Mouse (Mus musculus) adrenal gland, adult 8-10 months (tissue): ENCODE measurements around the gene Rbfox1. TPM values are rescaled to one million over a fixed set of nuclear protein-coding genes. Genes with fewer than 3 reads are reported as not detected.

ENCODE experiments used
- DNase-seq: peaks from one replicate; pipeline ENCODE4 v3.0.0; 2022
- total RNA-seq, 4 experiments: library from RNA; stranded (reverse); gene quantifications; 2 replicates each; pipeline ENCODE4 v1.2.4; 2022

Gene Rbfox1
- total RNA-seq, 4 experiments from 2014 or later: 1.3 to 4.0 (median 2.3) TPM

DNA sequence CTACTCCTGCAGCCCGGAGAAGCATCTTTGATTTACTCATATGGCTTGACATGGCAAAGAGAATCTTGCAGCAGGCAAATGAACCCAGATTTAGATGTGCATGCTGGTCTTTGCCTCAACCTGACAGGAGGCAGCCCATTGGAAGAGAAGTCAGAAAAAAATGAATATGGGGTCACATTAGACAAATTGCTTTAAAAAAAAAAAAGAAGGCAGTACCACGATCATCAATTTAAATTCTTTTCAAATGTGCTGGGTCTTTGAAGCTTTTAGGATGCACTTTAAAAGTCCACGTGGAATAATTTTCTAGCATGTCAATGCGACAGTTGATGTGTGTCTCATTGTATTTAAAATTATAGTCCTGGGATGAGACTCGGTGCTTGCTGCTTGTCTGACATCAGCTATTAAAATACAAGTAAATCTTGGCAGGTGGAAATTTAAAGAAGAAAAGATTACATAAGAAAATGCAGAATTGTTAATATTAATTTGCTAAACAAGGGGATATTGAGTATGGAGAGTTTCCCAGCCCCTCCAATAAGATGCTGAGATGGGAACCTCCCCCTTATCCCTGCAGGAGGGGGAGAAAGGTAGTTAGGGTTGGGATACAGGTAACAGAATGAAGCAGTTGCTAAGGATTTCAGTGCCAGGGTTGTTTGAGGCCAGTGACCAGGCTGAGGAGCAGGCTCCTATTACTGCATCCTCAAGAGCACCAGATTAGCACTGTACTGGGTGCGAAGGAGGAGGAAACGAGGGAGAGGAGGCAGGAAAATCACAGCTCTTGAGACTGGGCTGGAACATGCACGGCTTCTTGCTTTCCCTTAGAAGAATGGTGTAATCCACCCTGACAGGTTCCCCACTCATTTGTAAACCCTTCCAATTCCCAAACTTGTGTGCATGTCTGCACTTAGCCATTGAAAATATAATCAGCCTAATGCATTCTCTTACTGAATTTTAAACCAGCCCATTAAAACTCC is 1274.0 kb downstream of the Rbfox1 start:
- DNase-seq: no peak

DNA sequence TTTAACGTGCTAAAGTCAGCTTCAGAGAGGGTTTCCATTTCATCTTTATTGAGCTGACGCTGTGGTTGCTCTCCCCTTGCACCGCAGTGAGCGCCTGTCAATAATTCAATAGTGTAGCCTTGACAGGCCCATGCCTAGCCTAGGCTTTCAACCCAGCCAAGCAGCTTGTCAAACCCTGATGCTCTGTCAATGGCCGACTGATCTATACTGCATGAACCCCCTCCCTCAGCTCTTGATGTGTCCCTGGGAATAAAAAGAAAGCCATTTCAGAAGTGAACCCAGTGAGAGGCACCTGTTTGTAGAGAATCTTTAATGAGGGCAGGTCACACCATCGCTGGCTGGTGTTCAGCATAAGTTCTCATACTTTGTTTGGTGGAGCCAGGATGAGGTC is 1274.7 kb downstream of the Rbfox1 start:
- no peak for DNase-seq

DNA sequence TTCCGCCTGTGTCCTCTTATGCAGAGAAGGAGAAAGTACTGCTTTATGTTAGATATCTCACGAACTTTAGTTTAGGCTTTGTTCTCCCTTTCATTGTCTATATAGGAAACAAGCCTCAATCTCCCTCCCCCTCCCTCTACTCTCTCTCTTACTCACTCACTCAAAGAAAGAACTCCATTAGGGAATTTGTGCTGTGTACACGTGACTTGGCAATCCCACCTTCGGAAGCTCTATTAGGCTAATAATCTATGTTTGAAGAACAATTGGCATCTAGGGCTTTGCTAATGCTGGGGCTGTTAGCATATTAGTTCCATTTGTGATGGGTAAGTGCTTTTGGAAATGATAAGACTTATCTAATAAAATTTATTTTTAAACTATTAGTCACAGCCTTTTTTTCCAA is 1277.0 kb downstream of the Rbfox1 start:
- DNase-seq: no peak

DNA sequence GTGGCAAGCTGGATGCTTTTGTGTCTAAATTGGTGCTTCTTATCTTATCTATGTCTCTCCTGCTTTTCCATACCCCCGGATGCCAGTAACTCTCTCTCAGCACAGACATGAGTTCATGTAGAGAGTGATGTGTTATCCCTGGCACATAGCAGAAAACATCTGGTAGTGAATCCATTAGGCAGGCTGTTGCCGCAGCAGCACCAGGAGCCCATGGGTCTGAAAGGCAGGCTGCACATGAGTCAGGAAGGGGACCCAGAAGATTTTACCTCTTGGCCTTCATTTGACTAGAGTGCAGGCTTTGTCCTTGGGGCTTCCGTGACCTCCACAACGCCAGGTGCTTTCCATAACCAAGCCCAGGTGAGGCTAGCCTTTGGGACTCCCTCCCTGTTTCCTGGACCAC is 1278.5 kb downstream of the Rbfox1 start:
- DNase-seq: no peak

DNA sequence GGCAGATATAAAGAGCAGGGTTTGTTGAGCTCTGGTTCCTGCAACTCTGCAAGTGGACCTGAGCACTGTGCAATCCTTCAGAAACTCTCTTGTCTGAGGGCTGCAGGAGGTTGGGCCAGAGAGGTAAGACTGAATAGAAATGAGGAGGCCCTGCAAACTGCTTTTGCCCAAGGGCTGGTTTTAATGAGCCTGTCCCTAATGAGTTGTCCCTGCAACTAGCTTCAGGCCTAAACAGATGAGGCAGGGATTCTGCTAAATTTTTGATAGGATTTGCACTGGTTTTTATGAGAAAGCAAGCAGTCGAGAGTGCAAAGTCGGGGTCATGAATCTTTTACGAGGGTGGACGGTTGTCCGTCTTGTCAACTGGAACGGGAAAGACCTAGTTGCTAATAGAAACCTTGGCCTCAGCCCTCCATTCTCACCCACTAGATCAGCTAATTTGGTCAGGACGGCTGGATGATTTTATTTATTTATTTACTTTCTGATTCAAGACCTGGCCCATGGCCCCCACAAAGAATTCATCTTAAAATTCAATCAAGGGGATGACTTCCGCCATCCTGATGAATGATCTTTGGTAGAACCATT is 1279.1 kb downstream of the Rbfox1 start:
- no peak for DNase-seq

DNA sequence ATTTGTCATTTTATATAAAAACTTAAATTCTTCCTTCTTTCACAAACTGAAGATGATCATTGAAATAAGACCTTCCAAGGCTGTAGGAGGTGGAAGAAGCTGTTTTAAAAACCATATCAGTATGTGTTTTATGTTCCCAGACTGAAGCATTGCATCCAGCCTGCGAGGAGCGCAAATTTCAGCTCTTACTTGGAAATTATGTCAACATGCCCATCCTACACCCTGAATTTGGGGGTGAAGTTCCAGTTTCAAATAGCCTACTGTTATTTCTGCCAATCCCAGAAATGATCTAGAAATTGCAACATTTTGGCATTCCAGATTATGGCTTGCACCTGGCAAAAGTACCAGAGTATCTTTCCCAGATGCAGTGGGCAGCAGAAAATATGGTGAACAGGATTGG is 1290.8 kb downstream of the Rbfox1 start:
- no peak for DNase-seq

DNA sequence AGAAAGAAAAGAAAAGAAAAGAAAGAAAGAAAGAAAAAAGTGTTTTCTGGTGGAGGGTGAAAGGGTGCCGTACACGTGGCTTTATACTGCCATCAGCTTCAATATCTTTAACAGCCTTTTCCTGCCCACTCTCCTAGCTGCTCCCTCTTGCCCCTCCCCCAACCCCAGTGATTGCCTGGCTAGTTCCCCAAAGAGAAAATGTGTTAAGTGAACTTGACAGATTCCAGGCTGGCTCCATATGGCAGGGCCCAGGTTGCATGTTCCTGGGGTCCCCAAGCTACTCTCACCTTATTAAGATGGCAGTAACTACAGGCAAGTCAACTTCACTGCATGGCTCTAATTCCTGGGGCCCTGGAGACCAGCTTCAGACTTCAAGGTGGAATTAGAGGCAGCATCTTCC is 1302.6 kb downstream of the Rbfox1 start:
- no peak for DNase-seq

DNA sequence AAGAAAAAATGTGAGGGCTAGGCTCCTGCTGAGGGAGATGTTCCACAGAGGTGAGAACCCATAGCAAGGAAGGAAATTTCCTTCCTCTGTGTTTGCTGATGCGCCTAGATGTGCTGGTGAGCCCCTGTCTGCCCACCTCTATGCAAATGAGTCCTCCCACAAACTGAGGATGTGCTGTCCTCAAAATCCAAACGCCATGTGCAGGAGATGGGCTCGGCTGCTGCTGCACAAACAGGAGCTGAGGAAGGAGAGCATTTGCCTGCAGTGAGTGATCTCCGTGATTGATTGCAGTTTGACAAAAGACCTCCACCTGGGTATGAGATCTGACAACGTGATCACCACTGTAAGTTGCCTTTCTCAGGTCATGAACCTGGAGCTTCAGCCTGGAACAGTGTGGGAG is 1308.4 kb downstream of the Rbfox1 start:
- no peak for DNase-seq

DNA sequence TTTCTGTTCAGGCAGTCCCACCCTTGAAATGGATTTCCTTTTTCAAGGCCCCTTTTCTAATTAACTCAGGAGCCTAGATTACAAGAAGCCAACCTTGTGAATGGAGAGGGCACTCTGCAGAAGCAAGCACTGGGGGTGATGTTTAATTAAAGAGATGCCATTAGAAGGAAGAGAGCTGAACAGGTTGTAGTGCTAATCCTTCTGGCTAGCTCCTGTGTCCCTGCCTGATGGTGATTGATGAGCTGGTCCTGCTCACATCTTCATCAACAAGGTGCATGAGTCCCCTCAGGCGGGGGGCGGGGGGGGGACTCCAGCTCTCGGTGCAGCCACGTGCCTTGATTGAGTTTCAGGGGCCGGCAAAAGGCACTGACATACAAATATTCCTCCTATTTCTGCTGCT is 1312.8 kb downstream of the Rbfox1 start:
- no peak for DNase-seq

DNA sequence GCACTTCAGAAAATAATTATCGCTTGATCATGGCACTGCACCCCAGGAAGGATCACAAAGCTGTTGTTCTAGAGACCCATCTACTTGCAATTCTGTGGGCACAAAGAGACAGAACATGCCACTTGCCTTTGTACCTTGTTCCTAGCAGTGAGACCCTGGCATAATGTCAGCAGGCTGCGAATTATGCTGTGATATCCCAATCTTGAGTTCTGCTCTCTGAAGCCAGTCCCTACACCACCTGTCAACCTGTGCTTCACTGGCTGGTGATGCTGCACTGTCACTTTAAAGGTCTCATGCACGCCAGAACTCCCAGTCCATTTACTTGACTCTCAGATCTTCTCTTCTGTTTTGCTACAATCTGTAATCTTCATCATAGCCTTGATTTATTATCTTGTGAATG is 1315.1 kb downstream of the Rbfox1 start:
- no peak for DNase-seq

DNA sequence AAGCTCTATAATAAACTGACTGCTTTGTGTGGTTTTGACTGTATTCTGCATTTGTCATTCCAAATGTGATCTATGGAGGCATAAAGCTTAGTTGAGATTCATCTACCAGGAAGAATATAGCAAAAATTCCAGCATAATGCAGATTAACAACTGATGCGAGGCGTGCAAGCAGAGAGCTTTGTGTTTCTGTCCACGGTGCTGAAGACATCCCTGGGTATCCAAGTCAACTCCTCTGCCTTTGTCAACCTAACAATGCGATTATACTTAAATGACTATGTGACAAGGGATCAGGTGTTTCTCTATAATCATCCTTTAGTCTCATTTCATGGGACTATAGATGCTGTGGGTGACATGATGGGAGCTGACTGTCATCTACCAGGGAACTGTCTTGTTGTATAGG is 1316.7 kb downstream of the Rbfox1 start:
- DNase-seq: no peak

DNA sequence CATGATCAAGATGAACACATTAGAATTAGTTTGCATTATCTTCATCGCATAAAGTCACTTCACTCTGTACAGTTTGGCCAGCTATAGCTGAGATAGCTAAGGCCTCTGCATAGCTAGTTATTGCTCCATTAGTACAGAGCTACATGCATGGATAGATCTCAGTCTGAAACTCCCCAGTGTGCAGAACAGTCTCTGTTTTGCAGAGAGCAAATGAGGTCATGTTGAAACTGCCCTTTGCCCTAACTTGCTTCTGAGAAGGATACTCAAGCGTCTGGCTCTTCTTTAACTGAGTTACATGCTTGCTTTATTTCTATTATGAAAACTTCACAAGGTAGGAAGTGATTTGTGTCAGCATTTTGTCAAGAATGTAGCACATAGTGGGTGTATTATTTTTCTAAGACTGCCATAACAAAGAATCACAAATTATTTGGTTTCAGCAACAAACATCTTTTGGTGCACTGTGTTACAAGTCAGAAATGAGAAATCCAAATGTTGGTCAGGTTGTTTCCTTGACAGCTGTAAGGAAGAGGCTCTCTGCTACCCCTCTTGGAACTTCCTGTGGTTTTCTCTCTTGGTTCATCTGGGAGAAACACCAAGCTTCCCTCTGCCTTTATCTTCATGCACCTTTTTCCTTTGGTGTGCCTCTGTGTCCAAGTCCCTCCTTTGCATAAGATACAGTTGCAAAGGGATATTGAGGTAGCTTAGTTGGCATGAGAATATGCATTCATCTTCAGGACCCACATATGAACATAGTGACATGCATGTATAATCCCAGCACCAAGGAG is 1321.2 kb downstream of the Rbfox1 start:
- no peak for DNase-seq

DNA sequence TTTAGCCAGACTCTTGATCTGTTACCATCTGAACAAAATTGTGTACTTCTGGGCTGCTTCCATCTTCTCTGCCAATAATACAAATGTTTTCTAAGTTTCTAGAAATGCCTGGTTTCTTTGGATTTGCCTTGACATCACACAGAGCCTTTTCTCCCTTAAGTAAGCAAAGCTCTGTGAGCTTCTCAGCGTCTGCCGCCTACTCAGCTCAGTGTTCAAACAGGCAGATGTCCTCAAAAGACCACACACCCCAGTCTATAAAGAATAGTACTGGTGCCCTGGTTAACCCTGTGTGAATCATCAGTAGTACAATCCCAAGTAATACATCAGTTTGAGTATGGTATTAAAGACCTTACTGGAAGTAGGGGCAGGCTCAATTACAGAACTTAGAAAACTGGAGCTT is 1322.4 kb downstream of the Rbfox1 start:
- no peak for DNase-seq

DNA sequence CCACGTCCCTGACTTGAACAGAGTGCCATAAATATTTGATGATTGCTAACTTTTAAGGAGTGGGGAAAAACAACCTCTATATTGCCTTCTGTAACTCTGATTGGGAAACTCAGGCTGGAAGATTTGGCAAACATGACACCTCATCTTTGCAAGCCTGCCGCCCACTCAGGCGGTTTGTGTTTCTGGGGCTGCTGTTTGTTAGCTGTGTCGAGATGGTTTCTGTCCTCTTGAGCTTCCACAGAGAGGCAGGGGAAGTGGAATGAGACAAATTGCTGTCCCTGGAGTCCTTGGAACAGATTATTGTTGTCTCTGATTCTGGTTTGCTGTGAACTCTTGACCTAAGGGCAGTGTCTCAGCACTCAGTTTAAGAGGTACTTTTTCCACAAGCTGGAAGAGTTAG is 1327.6 kb downstream of the Rbfox1 start:
- no peak for DNase-seq

DNA sequence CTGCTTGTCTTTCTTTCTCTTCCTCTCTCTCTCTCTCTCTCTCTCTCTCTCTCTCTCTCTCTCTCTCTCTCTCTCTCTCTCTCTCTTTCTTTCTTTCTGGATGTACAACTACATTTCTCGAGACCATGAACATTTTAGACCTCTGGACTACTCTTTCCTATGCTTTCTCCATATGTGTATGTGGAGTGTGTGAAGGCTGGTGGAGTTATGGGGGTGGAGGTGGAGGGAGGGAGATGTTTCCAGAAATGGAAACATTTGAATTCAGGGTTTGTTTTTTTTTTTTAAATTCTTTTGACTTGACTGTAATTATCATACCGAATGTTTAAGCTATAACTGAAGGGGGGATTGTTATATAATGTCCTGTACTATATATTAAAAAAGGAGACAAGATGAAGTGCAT is 1338.1 kb downstream of the Rbfox1 start:
- no peak for DNase-seq

DNA sequence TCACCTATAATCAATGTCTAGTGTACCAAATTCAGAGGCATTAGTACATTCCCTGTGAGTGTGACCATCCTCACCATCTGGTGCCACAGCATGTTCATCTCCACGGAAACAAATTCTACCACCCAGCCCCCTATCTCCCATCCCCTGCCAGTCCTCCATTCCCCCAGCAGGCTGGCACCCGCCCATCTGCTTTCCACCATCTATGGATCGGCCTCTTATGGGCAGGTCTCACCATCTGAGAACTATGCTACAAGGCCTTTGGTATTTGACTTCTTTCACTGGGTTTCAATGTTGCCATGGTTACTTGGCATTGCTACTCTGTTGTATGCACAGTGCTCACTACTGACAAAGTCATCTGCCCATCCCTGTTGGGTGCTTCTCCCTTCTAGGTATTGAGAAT is 1340.8 kb downstream of the Rbfox1 start:
- no peak for DNase-seq

DNA sequence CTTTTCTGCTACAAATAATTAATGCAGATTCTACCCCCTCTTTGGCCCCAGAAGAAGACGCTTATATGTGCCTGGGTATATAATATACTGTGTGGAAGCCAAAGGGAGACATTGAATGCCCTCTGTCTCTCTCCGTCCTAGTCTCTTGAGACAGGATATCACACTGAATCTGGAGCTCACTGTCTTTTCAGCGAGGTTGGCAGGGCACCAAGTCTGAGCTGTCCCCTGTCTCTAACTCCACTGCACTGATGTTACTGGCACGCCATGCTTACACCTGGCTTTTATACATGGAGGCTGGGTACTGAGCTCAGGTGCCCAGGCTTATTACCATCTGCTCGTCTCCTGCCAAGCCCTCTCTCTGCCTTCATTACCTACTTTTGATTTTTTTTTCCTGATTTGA is 1343.1 kb downstream of the Rbfox1 start:
- DNase-seq: no peak

DNA sequence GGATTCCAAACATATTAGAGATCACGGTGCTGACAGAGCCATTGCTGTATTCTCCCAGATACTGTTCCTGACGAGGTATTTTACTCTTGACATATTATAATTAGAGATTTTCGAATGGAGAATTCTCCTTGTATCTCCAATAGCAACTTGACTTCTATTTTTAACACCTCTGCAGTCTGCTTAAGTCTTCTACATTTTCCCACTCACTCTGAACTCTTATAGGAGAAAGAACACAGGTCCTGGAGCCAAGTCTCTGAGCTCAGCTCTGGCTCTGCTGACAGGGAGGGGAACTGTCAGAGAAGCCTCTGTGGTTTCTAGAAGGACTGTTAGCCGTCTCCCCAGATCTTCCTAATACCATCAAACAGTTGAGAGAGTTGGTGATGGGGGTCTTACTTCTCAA is 1344.1 kb downstream of the Rbfox1 start:
- DNase-seq: no peak

DNA sequence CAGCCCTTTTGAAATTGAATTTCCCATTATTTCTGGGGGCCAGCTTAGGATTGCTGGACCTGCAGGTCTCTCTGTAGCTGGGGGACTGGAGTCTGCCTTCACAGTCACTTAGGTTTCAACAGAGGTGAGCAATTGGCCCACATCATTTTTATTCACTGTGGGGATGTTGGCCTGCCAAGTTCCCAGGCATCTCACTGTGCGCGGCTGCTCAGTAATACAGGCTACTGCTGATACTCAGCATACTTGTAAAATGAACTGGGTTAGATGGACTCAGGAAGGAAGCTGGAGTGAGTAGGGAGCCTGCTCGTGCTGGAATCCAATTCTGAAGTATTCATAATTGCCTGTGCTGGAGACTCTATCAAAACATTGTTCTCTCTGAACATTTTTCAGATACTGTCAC is 1356.5 kb downstream of the Rbfox1 start:
- DNase-seq: no peak

DNA sequence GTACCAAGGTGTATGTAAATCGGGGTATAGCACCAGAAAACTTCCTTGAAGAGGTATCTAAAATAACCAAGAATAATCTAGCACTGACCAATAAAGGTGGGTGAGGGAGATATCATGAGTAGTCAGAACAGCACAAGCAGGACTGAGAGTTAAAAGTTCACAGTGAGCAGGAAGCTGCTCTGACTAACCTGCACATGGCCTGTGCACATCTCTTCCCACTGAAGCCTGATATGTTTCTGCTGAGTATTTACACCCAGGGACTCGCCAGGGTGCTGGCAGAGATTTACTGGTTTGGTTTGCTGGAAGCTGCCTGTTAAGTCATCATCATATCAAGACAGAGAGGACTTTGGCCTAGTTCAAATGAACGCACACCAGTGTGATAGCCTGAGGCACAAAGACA is 1357.3 kb downstream of the Rbfox1 start:
- DNase-seq: no peak

DNA sequence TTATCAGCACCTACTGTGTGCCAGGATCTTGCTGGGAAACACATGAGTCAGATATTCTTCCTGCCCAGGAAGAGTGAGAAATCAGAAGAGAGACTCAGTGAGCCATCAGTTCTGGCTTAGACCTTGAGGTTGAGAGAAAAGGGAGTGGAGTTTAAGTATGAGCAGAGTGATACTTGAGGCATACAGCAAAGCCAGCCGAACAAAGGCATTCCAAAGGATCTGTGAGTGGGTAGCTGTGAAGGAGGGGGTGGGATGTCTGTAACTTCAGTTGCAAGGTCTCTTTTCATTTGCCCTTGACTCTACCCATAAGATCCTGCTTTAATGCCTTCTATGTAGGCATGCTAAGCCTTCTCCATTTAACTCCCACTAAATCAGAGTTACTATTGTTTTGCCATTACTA is 1359.2 kb downstream of the Rbfox1 start:
- no peak for DNase-seq

DNA sequence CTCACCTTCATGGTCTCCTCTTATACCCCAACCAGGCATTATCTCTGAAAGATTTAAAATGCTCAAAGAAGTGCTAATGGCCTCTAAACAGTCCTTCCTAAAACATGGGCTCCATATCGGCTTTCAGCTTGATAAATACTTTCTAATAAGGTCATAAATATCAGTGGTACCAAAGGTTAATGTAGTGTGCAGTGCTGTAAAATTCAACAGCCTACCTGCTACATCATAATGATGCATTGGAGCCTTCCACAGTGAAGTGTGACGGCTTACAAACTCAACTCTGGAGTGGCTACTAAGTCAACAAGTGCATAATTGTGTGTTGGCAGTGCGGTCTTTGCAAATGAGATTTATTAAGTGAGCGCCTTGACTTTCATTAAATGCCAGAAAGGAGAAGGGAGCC is 1366.5 kb downstream of the Rbfox1 start:
- no peak for DNase-seq

DNA sequence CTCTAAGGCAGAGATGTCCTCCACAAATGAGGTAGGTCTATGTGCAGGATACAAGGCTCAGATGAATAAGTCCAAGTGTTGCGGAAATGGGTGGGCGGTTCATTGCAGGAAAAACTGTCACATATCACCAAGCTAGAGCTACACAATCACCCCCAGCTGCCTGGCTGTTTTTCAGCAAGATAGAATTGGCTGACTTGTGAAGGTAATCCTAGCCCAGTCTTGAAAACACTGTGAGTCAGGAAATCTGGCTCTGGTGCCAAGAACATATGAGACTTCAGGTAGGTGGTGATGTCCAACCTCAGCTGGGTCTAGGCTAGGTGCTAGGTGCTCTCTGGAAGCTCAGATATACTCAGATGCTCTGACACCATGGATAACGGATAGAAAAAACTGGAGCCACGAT is 1372.2 kb downstream of the Rbfox1 start:
- no peak for DNase-seq

DNA sequence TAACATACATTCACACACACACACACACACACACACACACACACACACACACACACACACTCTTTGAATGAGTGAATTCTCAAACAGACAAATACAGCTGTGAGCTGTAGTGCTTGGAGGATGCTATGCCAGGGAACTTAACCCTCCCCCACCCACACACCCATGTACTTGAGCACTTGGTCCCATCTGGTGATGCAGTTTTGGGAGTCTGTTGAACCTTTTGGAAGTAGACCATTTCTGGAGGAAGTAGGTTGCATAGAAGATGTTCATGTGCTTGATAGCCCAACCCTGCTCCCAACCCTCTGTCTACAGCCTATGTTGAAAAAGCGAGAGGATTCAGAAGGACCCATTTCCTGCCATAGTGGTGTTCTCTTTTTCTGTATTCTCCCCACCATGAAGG is 1378.1 kb downstream of the Rbfox1 start:
- no peak for DNase-seq
